Mouse (Mus musculus): Measurements from ENCODE around the gene Fsip1.

GRCm38 (mm10) chr2:118288326-118289065 is 31.7 kb upstream of the Fsip1 start:
- no peak for TF ChIP-seq CTCF (IDR thresholded peaks at IDR 0.05; ENCODE audit: low read depth, low read length)
- no peak for TF ChIP-seq POLR2A (IDR thresholded peaks at IDR 0.05; ENCODE audit: borderline replicate concordance, low read depth, low read length)
